Mouse (Mus musculus): Measurements from ENCODE around the gene Fbxo36. TPM values are rescaled to one million over a fixed set of nuclear protein-coding genes. Genes with fewer than 3 reads are reported as not detected.

The Fbxo36 gene
- total RNA-seq, 2 experiments from 2014 or later, result 3.8 TPM

- DNase-seq (ENCODE audit: low spot score in 2 of 2), result no peak
These were observed 49.8 kb downstream of the Fbxo36 start for GRCm38 (mm10) chr1:84889330-84890004.

GRCm38 (mm10) chr1:84890005-84890393 is 50.4 kb downstream of the Fbxo36 start:
- no peak for DNase-seq (ENCODE audit: low spot score in 2 of 2)

GRCm38 (mm10) chr1:84890503-84890902 is 50.9 kb downstream of the Fbxo36 start:
- DNase-seq (ENCODE audit: low spot score in 2 of 2), result no peak

DNA sequence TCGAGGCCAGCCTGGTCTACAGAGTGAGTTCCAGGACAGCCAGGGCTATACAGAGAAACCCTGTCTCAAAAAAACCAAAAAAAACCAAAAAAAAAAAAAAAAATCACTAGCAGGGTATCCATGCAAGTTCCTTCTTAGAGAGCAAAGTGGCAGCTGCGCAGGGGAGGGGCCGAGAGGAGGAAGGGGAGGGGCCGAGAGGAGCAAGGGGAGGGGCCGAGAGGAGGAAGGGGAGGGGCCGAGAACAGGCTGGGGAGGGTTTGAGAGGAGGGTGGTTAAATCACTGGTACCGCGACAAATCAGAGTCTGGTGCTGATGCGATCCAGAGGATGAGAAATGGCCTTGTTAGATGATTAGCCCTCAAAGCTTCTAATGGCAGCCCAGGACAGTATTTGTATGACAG is 52.1 kb downstream of the Fbxo36 start:
- no peak for DNase-seq (ENCODE audit: low spot score in 2 of 2)

DNA sequence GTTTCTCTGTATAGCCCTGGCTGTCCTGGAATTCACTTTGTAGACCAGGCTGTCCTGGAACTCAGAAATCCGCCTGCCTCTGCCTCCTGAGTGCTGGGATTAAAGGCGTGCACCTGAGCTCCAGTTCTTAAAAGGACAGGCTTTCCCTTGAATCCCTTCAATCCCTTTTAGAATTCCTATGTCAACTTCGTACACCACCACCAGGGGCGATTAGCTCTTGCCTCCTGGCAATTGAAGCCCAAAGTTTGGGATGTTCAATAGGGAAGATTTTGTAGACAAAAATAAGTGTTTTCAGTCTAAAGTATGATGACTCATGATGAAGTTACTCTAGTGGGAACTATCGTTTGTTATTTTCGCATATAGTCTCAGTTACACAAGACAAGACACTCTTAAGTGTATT is 57.7 kb downstream of the Fbxo36 start:
- no peak for DNase-seq (ENCODE audit: low spot score in 2 of 2)

DNA sequence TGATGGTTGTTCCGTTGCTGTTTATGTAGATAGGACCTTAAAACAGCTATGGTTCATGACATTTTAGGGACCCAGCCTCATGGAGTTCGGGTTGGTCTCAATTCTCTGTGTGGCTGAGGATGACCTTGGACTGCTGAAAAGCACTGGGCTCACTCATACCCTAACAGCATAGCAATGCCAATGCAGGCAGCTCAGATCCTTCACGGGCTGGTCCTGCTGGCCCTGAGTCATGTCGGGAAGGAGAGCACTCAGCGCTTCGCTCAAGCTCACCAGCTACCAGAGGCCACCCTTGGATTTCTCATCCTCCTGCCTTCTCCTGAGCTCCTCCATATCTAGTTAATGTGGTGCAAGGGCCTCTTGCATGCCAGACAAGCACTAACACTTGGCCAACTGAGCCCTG is 59.5 kb downstream of the Fbxo36 start:
- no peak for DNase-seq (ENCODE audit: low spot score in 2 of 2)

GRCm38 (mm10) chr1:84904467-84904866 is 64.8 kb downstream of the Fbxo36 start:
- DNase-seq (ENCODE audit: low spot score in 2 of 2), result no peak

DNA sequence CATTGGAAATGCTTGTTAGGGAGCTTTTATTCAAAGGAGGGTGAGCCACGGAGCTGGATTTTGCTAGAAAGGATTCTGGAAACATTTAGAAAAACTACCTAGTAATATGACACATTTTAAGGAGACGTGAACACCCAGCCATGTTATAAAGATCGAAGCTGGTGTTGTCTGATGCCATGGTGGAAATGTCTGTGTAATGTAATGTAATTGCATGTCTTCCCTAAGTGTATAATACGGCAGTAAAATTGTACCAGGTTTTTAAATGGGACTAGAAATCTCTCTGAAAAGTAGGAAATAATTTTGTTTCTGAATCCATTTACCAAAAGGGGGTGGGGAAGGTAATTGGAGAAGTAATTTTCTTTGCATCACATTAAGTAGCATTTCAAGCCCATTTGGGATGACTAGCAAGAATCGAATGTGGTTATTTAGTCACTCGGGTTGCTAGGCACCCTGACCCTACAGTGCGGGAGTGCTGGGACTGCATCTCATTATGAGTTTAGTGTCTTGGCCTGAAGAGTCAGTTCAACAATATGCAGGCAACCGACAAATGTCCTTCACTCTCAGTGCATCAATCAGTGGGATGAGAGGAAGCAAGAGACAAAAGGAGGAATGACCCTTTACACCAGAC is 70.7 kb downstream of the Fbxo36 start:
- no peak for DNase-seq (ENCODE audit: low spot score in 2 of 2)

DNA sequence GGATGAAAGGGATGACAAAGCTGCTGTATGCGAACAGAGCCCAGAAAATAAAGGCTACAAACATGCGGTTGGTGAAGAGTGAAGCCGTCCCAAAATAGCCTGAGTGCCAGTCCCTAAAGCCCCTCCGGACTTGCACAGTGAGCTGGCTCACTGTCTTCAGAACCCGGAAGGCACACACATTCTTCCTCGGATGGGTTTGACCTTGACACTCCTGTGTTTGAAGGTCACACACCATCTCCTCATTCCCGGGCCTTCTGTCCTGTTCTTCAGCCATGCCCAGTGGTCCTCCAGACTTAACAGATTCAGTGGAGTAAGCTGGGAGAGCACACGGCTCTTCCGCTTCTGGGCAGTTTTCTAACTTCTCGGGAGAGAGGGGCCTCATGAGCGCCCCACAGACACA is 72.9 kb downstream of the Fbxo36 start:
- DNase-seq (ENCODE audit: low spot score in 2 of 2), result no peak

DNA sequence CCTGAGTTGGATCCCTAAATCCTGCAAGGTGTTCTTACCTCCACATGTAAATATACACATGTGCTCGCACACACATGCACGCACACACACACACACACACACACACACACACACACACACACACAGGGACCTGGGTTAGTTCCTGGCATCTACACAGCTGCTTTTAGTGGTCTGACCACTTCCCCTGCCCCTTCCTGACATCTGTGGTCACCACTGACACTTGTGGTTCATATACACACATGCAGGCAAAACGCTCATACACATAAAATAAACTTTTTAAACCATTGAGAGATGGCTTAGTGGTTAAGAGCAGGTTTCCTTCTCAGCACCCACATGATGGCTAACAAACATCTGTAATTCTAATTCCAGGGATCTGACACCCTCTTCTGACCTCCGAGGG is 75.4 kb downstream of the Fbxo36 start:
- DNase-seq (ENCODE audit: low spot score in 2 of 2), result no peak

GRCm38 (mm10) chr1:84918865-84919264 is 79.2 kb downstream of the Fbxo36 start:
- no peak for DNase-seq (ENCODE audit: low spot score in 2 of 2)

- no peak for DNase-seq (ENCODE audit: low spot score in 2 of 2)
These were observed 83.8 kb downstream of the Fbxo36 start for GRCm38 (mm10) chr1:84923432-84923831.

GRCm38 (mm10) chr1:84924134-84924533 is 84.5 kb downstream of the Fbxo36 start:
- no peak for DNase-seq (ENCODE audit: low spot score in 2 of 2)

GRCm38 (mm10) chr1:84925599-84925998 is 86.0 kb downstream of the Fbxo36 start:
- DNase-seq (ENCODE audit: low spot score in 2 of 2), result no peak

DNA sequence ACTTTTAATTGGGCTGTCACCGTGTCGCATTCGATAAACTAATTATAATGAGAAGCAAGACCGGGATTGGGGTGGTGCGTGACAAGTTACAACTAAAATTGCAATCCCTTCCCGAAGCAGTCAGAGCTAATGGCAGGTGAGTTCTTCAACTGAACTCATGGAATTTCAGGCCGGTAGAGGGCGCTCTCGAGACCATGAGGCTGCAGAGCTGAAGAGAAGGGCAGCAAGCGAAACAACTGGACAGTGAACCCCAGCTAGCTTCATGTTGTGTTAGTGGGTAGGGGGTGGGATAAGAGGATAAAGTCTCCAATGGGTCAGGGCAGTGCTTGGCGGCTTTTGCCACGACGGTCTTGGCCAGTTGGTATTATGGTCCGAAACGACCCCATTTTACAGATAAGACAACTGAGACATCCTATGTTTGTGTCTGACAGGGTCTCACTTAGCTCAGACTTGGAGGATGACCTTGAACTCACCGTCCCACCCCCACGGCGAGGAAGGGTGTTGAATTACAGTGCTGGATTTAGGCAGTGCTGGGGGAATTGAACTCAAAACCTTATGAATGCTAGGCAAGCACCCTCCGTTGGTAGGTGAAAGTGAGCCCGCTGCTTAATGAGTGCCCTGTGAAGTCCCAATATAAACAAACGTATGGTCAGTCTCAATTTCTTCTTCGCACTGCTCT is 94.0 kb downstream of the Fbxo36 start:
- DNase-seq (ENCODE audit: low spot score in 2 of 2), result peak; percentile 37 to 68

DNA sequence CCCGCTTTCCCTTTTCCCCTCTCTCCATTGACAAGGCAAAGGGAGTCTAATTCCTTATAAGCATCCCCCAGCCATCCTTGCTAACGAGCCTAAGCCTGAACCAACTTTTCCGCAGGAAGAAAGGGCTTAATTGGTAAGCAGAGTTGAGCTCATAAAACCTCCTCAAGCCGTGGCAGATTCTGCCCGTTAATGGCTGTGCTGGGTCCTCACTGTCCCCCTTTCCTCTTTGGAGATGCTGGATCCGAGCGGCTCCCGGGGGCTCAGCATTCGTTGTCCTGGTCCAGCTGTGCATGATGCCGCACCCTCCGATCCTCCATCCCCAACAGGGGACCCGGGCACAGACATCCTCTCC is 94.5 kb downstream of the Fbxo36 start:
- DNase-seq (ENCODE audit: low spot score in 2 of 2), result no peak

DNA sequence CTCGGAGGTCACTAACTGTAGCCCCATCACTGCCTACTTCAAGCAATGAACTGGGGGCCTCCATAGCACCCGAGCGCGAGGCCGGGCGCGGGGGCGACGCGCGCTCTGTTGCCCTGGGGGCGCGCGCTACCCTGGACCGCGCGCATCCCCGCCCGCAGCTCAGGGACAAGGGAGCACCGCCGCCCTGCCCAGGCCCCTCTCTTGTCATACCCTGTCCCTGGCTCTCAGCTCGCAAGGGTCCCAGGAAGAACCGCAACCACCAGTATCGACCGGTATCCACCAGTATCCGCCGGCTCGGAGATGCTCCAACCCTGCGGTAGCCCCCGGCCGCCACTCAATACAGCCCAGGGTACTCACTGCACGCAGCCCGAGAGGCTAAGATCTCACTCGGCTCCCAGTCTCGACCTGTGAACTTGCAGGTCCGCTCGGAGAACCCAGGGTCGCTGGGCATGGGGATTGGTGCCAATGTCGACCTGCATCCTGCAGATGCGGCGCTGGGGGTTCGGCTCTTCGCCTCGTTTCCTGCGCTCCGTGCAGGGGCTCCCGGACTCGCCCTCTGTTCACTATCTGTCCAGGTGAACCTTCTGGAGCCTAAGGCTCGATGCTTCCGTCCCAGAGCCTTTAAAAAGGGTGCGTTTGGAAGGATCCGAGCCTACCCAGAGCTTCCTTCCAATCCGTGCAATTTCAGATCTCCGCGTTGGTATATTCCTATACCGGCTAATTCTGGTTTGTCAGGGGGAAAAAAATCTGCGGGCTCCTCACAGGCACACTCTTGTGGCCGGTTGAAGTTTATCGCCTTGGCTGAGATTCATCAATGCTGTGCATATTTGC is 95.1 kb downstream of the Fbxo36 start, which contains the start of gene Slc16a14:
Gene Slc16a14 (minus strand): TSS at position 632 of the 831 bp plus-strand sequence.
- peak in 1 of 2 experiments; percentile 17 for DNase-seq (ENCODE audit: low spot score in 2 of 2)

DNA sequence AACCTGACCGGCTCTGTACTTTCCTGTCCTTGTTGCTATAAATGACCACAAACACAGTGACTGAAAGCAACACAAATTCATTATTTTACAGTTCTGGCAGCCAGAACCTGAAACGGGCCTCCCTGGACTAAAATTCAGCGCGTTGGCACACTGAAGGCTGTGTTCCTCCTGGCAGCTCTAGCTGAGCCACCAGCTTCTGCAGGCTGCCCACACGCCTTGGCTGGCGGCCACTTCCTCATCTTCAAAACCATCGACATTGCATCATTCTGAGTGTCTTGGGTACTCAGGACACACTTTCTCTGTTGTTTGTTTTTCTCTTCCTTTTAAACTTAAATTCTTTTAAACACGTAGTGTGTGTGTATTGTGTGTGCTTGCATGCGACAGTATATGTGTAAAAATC is 96.0 kb downstream of the Fbxo36 start:
- peak in 1 of 2 experiments; percentile 17 for DNase-seq (ENCODE audit: low spot score in 2 of 2)

DNA sequence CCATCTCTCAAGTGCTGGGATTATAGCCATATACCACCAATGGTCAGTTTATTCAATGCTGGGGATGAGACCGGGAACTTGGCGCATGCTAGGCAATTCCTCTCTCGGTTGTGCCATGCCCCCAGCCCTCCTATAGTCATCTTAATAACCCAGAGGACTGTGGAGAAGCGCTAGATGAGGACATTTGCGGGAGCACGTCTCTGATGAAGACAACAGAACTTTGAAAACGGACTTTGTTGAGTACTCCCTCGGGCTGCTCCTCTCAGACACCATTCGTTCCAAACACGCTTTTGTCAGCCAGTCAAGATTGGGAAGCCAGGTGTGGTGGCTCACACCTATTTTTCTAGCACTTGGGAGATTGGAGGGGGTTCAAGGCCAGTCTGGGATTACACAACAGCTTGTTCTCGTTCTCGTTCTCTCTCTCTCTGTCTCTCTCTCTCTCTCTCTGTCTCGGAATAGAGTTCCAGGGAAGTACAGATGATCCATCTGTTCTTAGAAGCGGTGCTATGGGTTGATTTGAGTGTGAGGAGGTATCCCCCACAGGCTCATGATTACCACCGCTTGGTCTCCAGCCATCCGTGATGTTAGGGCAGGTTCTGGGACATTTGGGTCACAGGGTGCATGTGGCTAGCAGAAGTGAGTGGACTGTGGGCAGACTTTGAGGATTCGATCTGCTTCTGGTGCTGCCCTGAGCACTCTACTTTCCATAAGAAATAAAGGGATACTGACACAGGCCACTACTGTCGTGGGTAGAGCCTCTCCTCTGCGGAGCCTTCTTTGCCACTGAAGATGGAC is 97.3 kb downstream of the Fbxo36 start:
- no peak for DNase-seq (ENCODE audit: low spot score in 2 of 2)

DNA sequence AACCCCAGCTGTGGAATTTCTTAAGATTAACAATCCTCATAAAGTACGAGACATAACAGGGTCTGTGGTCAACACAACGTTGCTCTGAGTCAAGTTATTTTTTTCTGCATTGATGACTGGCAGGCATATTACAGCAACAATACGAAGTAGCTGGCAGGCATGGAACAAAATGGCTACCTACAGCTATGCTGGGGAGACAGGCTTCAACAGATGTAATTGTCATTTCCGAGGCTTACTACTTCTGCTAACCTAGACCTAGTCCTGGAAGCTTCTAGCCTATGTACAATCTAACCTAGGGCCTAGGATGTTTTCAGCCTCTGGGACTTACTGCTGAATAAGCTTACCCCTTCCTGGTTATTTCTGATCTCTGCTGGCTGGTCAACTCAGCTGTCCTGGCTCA is 99.8 kb downstream of the Fbxo36 start:
- DNase-seq (ENCODE audit: low spot score in 2 of 2), result no peak

GRCm38 (mm10) chr1:84940322-84940721 is 100.7 kb downstream of the Fbxo36 start:
- no peak for DNase-seq (ENCODE audit: low spot score in 2 of 2)
